Mouse (Mus musculus): ENCODE measurements around the gene Slc17a8. TPM values are rescaled to one million over a fixed set of nuclear protein-coding genes. Genes with fewer than 3 reads are reported as not detected.
A peak's percentile ranks its signal among the peaks of the same experiment; 100 is the strongest.

Slc17a8 gene
- total and polyA plus RNA-seq, 3 experiments, result not detected

GRCm38 (mm10) chr10:89531976-89532375, 89.1 kb downstream of the Slc17a8 start:
- Histone ChIP-seq H3K79me2 (ENCODE audit: control insufficient read depth, insufficient read depth, low read length, poor library complexity) (no peaks in the 10 kb centered on the region), H3K27ac (ENCODE audit: control insufficient read depth, low read depth, low read length) (no peak overlapping the region), H3K9ac (ENCODE audit: control insufficient read depth, low read depth, low read length, poor library complexity, severe bottlenecking) (no peak overlapping the region), H3K4me3 (ENCODE audit: control insufficient read depth in 1 of 2, insufficient read depth in 1 of 2, low read depth in 2 of 2, low read length in 2 of 2) (no peak overlapping the region), H3K9me3 (replicated peaks; ENCODE audit: insufficient read depth, low read length) (no peaks in the 10 kb centered on the region), H3K36me3 (ENCODE audit: control insufficient read depth in 1 of 2, insufficient read depth in 2 of 2, low read length in 2 of 2) (no peaks in the 10 kb centered on the region), H3K4me1 (ENCODE audit: control insufficient read depth in 1 of 2, insufficient read depth in 2 of 2, low read length in 2 of 2) (peaks cover 0 to 4% of the 10 kb centered on the region in 2 experiments; a peak in 1 of 4 replicates), H3K27me3 (ENCODE audit: control insufficient read depth in 1 of 2, insufficient read depth in 2 of 2, low read length in 2 of 2) (no peaks in the 10 kb centered on the region)
- TF ChIP-seq CHD1 (IDR thresholded peaks at IDR 0.05; ENCODE audit: low read depth, low read length), result no peak
- no peak for TF ChIP-seq RAD21 (IDR thresholded peaks at IDR 0.05; ENCODE audit: low read depth, low read length)
- no peak for TF ChIP-seq SMC3 (IDR thresholded peaks at IDR 0.05; ENCODE audit: low read depth, low read length)
- TF ChIP-seq TBP (IDR thresholded peaks at IDR 0.05; ENCODE audit: low read depth, low read length), result no peak
- no peak for TF ChIP-seq EP300 (IDR thresholded peaks at IDR 0.05; ENCODE audit: low read depth in 1 of 2, low read length in 2 of 2)
- no peak for TF ChIP-seq MYC (IDR thresholded peaks at IDR 0.05; ENCODE audit: low read depth, low read length)
- no peak for TF ChIP-seq MYB (IDR thresholded peaks at IDR 0.05; ENCODE audit: low read depth, low read length)
- TF ChIP-seq USF1 (IDR thresholded peaks at IDR 0.05; ENCODE audit: low read depth, low read length), result no peak
- DNase-seq (ENCODE audit: low read depth, low spot score), result peak; percentile 15

DNA sequence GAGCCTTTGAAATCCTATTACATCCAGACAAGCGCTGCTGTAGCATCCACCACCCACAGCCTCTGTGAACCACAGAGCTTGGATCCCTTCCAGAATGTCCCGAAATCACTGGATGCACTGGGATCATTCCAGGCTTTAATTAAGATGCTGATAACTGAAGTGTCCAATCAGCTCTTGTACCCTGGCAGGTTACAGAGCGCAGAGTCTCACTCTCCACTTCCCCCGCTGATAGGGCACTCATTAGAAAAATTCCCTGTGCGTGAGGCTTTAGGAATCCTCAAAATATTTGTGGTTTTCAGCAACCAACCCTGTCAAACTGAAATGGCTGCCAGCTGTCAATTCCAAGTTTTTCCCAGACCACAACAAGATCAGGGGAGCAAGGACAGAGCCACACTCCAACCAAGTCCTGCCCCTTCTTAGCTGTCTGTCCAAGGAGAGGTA, 89.8 kb downstream of the Slc17a8 start:
- Histone ChIP-seq H3K4me3 (ENCODE audit: control insufficient read depth in 1 of 2, insufficient read depth in 1 of 2, low read depth in 2 of 2, low read length in 2 of 2) (no peak overlapping the region), H3K36me3 (ENCODE audit: control insufficient read depth in 1 of 2, insufficient read depth in 2 of 2, low read length in 2 of 2) (no peaks in the 10 kb centered on the region), H3K27ac (ENCODE audit: control insufficient read depth, low read depth, low read length) (no peak overlapping the region), H3K4me1 (ENCODE audit: control insufficient read depth in 1 of 2, insufficient read depth in 2 of 2, low read length in 2 of 2) (peaks cover 0 to 4% of the 10 kb centered on the region in 2 experiments; a peak in 1 of 4 replicates), H3K79me2 (ENCODE audit: control insufficient read depth, insufficient read depth, low read length, poor library complexity) (no peaks in the 10 kb centered on the region), H3K9ac (ENCODE audit: control insufficient read depth, low read depth, low read length, poor library complexity, severe bottlenecking) (no peak overlapping the region), H3K9me3 (replicated peaks; ENCODE audit: insufficient read depth, low read length) (no peaks in the 10 kb centered on the region), H3K27me3 (ENCODE audit: control insufficient read depth in 1 of 2, insufficient read depth in 2 of 2, low read length in 2 of 2) (no peaks in the 10 kb centered on the region)
- TF ChIP-seq ZNF384 (IDR thresholded peaks at IDR 0.05; ENCODE audit: low read depth, low read length), result no peak
- TF ChIP-seq SMC3 (IDR thresholded peaks at IDR 0.05; ENCODE audit: low read depth, low read length), result no peak
- no peak for TF ChIP-seq USF1 (IDR thresholded peaks at IDR 0.05; ENCODE audit: low read depth, low read length)
- TF ChIP-seq BHLHE40 (IDR thresholded peaks at IDR 0.05; ENCODE audit: borderline replicate concordance, low read depth, low read length), result no peak
- no peak for TF ChIP-seq SIN3A (IDR thresholded peaks at IDR 0.05; ENCODE audit: low read length)
- TF ChIP-seq TAL1 (IDR thresholded peaks at IDR 0.05; ENCODE audit: low read length), result no peak
- no peak for TF ChIP-seq JUND (IDR thresholded peaks at IDR 0.05; ENCODE audit: low read depth, low read length)
- no peak for TF ChIP-seq POLR2AphosphoS5 (IDR thresholded peaks at IDR 0.05; ENCODE audit: borderline replicate concordance, low read depth, low read length)
- TF ChIP-seq CTCF (IDR thresholded peaks at IDR 0.05 in 2 of 3, conservative IDR thresholded peaks at IDR 0.05 in 1 of 3; ENCODE audit: control insufficient read depth in 1 of 3, insufficient read depth in 1 of 3, low read depth in 2 of 3, low read length in 3 of 3, poor library complexity in 1 of 3, severe bottlenecking in 1 of 3), result no peak
- TF ChIP-seq USF2 (IDR thresholded peaks at IDR 0.05; ENCODE audit: borderline replicate concordance in 1 of 2, insufficient read depth in 1 of 2, low read depth in 1 of 2, low read length in 2 of 2), result no peak
- no peak for TF ChIP-seq ZC3H11A (IDR thresholded peaks at IDR 0.05; ENCODE audit: low read depth, low read length)
- TF ChIP-seq MXI1 (IDR thresholded peaks at IDR 0.05; ENCODE audit: low read depth, low read length), result no peak
- no peak for TF ChIP-seq UBTF (IDR thresholded peaks at IDR 0.05; ENCODE audit: borderline replicate concordance, insufficient read depth, low read depth, low read length)
- TF ChIP-seq TCF12 (IDR thresholded peaks at IDR 0.05; ENCODE audit: low read depth, low read length), result no peak
- no peak for TF ChIP-seq ZMIZ1 (IDR thresholded peaks at IDR 0.05; ENCODE audit: low read depth, low read length)
- TF ChIP-seq MEF2A (IDR thresholded peaks at IDR 0.05; ENCODE audit: extremely low read depth, insufficient replicate concordance, low read depth, low read length, poor library complexity, severe bottlenecking), result no peak
- TF ChIP-seq KAT2A (conservative IDR thresholded peaks at IDR 0.05; ENCODE audit: low read depth, low read length), result no peak
- no peak for DNase-seq (ENCODE audit: low read depth, low spot score)
